Mouse (Mus musculus): Measurements from ENCODE around the gene Cpsf4l. TPM values are rescaled to one million over a fixed set of nuclear protein-coding genes. Genes with fewer than 3 reads are reported as not detected.
"Not testable (repeated sequence)": the region's sequence is repeated elsewhere in the genome, so short reads cannot be mapped to it uniquely, and the experiment has no call there.

Gene Cpsf4l
- total RNA-seq, 2 experiments from 2014 or later: 0.30 to 0.38 TPM

DNA sequence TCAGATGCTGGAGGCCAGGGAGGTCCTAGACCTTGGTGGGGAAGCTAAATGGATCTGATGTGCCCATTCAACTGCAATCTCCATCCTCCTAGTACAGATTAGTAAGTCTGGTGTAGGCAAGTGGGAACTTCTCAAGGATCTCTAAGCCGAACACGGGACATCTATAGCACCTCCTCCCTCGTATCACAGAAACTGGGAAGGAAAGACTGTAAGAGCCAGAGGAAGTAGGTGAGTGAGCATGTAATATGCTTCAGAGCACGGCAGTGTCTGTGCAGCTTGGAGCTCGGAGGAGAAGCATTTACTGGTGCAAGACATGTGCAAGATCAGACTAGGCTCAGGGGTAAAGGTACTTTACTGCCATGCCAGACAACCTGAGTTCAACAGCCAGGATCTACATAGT, 41.0 kb downstream of the Cpsf4l start:
- DNase-seq (ENCODE audit: low spot score in 2 of 2): no peak

DNA sequence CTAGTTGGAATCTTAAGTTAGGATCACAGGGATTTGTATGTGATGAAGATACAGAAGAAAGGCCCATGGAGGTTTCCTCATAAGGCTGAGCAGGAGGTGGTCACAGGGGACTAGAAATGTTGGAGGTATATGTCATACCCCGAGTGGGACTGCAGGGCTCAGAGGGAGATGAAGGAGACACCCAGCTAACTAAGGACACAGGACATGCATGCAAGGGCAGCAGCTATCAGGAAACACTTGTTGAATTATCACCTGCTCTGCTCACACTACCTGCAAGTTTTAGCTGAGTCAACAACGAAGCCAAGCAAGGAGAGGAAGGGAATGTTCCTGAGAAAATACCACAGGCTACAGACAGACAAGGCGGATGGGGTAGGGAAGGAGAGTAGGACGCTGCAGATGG, 42.1 kb downstream of the Cpsf4l start:
- DNase-seq (ENCODE audit: low spot score in 2 of 2): no peak

DNA sequence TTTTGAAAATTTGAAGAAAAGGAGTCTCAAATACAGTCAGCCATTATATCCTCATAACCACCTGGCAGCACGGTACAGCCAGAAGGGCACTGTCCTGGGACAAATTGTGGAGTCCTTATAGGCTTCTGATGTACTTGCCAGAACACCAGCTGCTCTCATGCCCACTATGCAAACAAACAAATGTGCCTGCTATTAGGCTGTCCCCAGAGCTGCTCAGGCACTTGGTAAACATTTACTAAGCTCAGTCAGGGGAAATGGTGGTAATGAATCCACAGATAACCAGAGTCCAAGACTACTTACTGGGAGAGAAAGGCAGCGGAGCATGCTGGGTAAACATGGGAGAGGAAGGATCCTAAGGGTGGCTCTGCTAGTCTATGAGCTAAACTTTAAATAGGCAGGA, 42.7 kb downstream of the Cpsf4l start:
- DNase-seq (ENCODE audit: low spot score in 2 of 2): no peak

DNA sequence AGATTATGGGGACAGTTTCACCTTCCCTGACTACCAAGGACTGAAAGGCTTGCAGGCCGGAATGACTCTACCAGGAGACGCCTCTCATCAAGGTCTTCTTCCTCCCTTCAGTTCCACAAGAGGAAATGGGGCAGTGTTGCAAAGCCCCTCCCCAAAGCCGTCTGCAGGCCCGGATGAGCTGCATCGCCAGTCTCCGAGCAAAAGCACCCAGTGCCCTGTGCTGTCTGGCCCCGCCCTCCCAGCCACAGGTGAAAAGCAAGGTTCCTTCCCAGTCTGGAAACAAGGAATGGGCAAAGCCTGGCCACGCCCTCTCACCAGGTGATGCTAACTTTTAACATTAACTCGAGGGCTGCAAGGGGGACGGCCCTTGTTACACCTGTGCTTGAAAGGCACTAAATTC, 43.2 kb downstream of the Cpsf4l start:
- DNase-seq (ENCODE audit: low spot score in 2 of 2): no peak

DNA sequence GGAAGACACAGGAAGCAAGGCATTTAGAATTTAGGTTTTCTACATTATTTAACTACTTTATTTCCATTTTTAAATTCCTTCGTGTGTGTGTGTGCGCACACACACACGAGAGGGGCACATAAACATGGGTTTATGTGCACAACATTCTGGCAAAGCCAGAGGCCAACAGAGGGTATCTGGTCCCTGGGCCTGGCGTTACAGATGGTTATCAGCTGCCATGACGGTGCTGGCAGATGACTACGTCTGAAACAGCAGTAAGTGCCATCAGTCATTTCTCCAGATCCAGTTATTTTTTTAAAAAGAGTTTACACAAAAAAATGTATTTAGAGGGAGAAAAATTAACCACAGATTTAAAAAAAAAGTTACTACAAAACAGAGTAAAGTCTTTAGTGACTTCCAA, 43.6 kb downstream of the Cpsf4l start:
- no peak for DNase-seq (ENCODE audit: low spot score in 2 of 2)

DNA sequence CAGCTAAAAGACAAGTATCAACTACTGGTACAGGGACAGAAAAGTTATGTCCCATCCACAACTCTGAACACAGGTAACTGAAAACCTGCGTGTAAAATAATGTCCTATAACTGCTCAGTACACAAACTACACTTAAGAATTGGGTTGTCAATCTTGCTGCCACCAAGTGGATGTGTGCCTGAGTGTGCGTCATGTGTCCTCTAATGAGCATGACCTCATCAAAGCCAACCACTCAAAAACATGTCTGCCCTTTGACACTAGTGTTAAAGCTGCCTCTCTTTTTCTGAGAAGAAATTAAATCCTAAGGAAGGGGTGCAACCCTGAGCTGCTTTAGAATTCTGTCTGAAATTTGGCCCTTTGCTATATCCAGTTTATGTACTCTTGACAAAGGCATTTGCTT, 45.5 kb downstream of the Cpsf4l start:
- no peak for DNase-seq (ENCODE audit: low spot score in 2 of 2)

DNA sequence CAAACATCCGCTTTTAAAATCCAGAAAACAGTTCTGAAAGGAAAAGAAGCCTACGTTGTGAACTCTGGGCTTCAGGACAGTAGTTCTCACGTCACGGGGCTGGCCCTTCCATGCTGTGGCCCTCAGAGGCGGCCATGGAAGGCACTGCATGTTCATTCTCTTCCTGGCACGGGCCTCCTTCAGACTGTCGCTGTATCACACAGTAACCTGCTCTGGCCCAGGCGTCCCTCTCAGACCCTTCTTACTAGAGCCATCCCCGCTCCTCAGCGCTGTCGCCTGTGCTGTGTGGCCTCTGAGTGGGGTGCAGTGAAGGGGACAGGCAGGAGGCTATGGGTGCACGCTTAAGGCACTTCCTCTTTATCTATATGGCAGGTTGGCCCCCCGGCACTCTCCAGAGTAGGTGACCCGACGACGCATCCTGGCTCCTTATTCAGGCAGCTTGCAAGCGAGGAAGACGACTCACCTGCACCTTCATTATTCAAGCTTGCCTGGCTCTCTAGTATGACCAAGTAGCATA, 47.9 kb downstream of the Cpsf4l start:
- no peak for DNase-seq (ENCODE audit: low spot score in 2 of 2)

DNA sequence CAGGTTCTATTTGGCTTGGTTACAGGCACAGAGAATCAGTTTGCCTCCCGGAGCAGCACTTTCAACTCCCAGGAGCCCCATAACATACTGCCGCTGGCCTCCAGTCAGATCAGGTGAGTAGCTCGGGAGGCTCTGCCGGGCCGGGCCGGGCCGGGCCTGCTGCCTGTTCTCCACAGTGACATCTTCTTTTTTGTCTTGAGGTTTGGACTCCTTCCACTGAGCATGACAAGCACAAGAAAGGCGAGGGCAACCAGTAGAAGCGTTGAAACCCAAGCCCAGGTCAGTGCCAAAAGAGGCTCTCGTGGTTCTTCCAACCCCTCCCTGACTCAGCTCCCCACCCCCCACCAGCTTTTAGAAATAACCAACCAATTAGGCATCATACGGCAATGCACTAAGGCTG, 48.9 kb downstream of the Cpsf4l start:
- DNase-seq (ENCODE audit: low spot score in 2 of 2): no peak

DNA sequence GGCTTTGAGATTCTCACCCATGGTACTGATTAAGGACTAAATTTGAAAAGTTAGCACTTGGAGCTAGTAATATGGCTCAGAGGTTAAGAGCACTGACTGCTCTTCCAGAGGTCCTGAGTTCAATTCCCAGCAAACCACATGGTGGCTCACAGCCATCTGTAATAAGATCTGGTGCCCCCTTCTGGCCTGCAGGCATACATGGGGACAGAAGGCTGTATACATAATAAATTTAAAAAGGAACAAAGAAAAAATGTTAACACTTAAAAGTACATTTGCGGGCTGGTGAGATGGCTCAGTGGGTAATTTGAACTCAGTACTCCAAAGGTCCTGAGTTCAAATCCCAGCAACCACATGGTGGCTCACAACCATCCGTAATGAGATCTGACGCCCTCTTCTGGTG, 49.6 kb downstream of the Cpsf4l start:
- not testable (repeated sequence) for DNase-seq (ENCODE audit: low spot score in 2 of 2)

DNA sequence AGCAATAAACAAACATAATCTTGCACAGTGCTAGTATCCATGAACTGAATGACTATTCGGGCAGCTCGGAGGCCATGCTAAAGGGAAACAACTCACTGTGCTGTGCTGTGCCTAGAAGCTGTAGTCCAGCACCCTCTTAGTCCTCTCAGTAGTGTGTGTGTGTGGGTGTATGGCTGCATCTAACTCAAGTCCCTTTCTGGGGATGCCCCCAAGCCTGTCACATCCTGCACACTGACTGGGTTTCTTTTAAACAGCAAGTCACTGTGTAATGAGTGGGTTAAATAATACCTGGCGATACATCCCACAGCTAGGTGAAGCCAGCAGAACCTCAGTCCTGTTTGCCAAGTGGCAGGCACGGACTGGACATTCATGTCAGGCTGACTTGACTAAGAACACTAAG, 51.1 kb downstream of the Cpsf4l start:
- no peak for DNase-seq (ENCODE audit: low spot score in 2 of 2)

DNA sequence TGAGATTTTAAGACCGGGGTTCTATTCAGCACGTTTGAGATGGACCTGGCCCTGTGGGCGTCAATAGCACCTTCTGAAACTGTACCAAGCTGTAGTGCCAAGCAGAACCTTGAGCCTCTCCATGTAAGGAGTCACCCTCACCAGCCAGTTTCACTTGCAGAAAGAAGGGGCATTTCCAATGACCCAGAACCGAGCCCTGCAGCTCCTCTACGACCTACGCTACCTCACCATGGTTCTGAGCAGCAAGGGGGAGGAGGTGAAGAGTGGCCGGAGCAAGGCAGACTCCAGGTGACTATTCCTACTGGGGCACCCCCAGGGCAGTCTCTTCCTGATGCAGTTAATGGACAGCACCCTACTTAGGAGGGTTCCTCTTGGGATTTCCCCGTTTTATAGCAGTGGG, 51.5 kb downstream of the Cpsf4l start:
- no peak for DNase-seq (ENCODE audit: low spot score in 2 of 2)

DNA sequence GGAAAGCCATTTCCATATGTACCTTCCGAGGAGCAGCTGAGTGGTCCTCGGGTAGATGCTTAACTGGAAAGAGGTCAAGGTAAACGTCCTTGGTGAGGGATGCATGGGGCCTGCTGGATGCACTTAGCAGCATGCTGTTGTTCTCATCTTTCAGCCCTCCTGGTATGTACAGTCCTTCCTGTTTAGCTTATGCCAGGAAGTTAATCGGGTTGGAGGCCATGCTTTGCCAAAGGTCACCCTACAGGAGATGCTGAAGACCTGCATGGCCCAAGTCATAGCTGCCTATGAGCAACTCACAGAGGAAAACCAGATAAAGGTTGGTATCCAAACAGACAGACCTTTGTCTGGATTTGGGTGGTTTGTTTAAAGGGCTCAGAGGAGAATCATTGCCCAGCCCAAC, 52.6 kb downstream of the Cpsf4l start:
- no peak for DNase-seq (ENCODE audit: low spot score in 2 of 2)

DNA sequence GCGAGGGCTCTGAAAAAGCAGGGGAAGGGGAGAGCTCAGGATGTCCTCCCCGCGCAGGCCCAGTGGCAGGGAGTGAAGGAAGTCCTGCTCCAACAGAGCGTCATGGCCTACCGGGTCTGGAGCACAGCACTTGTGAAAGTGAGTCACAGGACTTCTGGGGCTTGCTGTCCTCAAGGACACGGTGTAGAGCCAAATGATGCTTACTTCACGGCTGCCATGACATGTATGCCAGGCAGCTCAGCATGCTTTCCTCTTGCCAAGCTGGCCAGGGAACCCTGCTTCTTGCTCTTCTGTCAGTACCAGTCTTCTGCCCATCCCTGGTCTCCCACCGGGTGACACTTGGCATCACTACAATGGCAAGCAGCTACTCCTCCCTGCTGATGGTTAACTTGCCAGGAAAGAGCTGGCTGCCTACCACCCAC, 53.3 kb downstream of the Cpsf4l start:
- DNase-seq (ENCODE audit: low spot score in 2 of 2): peak in 1 of 2 experiments; percentile 43

DNA sequence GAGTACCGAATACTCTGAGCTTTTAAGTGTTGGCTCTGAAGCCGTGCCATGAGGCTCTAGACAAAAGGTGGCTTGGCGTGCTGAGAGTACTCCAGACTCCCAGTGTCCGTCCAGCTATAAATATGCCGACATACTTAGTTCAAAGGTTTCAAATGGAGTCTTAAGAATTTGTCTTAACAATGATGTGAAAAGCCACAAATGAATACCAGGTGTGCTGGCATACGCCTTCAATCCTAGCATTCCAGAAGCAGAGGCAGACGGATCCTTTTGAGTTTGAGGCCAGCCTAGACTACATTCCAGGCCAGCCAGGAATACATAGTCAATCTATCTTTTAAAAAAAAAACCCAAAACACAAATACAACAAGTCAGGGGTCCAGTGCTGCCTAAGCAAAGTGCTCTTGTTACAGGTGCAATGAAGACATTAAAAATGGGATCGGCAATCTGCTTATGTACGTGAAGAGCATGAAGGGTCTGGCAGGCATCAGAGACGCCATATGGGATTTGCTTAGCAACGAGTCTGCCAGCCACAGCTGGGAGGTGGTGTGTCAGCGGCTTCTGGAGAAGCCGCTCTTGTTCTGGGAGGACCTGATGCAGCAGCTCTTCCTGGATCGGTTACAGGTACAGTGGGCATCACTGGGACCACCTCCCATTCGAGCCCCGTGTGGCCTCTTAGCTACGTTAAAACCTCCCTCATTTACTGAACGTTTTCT, 55.1 kb downstream of the Cpsf4l start:
- no peak for DNase-seq (ENCODE audit: low spot score in 2 of 2)

DNA sequence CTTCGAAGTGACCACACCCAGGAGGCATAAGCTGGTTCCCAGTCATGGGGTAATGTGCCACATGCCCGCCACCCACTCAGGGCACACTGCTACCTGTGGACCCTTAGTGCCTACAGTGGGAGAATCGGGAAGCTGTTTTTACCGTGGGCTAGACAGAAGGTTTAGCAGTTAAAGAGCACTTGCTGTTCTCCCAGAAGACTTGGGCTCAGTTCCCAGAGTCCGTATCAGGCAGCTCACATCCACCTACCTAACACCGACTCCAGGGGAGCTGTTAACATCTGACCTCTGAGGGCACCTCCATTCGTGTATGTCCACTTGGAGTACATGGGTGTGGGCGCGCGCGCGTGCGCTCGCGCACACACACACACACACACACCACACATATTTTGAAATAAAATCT, 55.7 kb downstream of the Cpsf4l start:
- DNase-seq (ENCODE audit: low spot score in 2 of 2): no peak

DNA sequence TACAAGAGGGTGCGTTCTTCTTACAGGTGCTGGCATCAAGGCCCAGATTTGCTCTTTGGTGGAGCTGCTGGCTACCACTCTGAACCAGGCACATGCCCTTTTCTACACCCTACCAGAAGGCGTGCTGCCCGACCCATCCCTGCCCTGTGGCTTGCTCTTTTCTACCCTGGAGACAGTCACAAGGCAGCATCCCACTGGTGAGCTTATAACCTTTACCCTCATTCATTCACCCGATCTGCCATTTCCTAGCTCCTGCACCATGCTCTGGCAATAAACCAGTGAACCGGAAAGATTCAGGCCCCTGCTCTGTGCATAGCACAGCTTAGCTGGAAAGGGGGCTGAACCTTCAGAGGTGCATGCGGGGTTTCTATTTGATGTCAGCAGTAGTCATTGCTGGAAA, 57.3 kb downstream of the Cpsf4l start:
- DNase-seq (ENCODE audit: low spot score in 2 of 2): no peak

DNA sequence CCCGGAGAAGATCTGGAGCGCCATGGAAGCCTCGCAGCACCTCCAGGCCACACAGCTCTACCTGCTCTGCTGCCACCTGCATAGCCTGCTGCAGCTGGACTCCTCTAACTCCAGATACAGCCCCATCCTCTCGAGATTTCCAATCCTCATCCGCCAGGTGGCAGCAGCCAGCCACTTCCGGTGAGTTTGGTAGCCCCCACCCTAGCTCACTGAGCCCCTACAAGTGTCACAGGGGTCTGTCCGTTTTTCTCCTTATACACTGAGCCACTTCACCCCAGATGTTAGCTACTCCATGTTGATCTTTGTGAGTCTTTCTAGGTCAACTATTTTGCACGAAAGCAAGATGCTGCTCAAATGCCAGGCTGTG, 57.9 kb downstream of the Cpsf4l start:
- DNase-seq (ENCODE audit: low spot score in 2 of 2): no peak

DNA sequence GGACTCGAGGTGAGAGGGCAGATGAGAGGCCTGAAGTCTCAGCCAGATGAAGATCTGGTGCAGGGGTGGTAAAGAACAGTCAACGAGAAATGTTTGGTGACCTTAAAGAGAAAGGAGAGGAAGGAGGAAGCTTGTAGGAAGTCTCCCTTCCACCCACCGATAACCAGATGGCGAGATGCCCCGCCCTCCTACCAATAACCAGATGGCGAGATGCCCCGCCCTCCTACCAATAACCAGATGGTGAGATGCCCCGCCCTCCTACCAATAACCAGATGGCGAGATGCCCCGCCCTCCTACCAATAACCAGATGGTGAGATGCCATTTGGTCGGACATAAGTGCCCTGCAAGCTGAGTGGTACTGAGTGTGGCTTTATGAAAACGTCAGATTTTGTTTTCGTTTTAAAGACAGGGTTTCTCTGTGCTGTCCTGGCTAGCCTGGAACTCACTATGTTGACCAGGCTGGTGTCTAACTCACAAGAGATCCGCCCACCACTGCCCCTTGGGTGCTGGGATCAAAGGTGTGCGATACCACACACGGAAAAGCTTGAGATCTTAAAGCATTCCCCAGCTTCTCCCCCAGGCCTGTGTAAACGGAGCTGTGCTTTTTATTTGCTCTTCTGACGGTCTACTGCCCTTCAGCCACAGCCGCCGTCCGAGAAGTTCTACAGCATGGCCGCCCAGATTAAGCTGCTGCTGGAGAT, 58.5 kb downstream of the Cpsf4l start:
- no peak for DNase-seq (ENCODE audit: low spot score in 2 of 2)

DNA sequence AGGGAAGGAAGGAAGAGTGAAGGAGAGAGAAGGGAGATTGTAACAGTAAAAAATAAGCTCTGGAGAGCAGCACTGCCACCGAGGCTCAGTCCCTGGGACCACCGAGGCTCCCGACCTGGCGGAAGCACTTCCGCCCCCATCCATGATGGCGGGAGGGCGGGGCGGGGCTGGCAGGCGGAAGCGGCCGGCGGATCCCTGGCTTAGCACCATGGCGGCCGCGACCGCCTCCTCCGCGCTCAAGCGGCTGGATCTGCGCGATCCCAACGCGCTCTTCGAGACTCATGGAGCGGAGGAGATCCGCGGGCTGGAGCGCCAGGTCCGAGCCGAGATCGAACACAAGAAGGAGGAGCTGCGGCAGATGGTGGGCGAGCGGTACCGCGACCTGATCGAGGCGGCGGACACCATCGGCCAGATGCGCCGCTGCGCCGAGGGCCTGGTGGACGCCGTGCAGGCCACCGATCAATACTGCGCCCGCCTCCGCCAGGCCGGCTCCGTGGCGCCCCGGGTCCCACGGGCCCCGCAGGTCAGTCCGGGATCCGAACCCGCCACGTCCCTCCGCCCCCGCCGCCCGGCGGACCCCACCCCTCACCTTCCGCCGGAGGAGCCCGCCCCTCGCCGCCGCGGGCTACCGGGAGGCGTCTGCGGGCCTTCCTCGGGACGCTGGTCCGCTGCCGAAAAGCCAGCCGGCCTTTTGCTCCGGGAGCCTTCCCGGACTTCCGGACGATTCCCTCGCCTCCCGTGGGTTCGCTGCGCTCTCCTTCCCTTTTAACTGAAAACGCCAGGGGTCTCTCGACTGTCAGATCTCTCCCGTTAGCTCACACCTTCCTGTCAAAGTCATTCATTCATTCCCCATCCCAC, 60.2 kb downstream of the Cpsf4l start, which contains the start of gene Slc39a11:
Gene Slc39a11, minus strand, starts transcription at position 727 of the 858 bp plus-strand sequence.
- peak; percentile 57 to 68 for DNase-seq (ENCODE audit: low spot score in 2 of 2)

DNA sequence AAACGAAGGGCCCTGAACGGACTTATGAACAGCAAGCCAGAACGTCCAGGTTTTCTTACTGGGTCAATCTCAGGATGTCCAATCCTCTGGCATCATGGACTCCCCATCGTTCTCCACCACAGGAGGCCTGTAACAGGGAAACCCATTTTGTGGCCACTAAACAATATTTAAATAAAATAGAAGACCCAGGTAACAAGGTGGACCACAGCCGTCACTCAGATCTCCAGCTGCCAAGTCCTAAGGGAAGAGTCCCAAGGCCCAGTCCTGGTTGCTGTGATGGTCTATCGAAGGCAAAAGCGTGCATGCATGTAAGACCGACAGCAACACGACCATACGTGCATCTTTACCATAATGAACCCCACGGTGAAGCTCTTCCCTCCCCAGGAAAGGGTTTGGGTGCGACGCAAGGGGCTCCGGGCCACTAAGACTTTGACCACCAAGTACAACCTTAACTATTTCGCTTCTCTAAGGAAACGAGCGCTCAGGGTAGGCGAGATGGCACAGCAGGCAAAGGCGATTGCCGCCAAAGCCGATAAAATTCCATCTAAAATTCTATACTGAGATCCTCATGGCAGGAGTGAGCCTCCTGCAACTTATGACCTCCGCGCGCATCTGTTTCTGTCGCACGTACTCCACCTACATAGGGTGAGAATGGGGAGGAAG, 61.0 kb downstream of the Cpsf4l start, which contains the start of gene Cog1:
Gene Cog1, plus strand, starts transcription at position 480 of the 663 bp plus-strand sequence.
- no peak for DNase-seq (ENCODE audit: low spot score in 2 of 2)

All from adrenal gland, adult 18-20 months (tissue).